Mouse (Mus musculus): ENCODE results near the gene Pcbp3. TPM values are rescaled to one million over a fixed set of nuclear protein-coding genes. Genes with fewer than 3 reads are reported as not detected.

The Pcbp3 gene
- total RNA-seq, 2 experiments from 2014 or later, result 10.0 to 11.3 TPM

DNA sequence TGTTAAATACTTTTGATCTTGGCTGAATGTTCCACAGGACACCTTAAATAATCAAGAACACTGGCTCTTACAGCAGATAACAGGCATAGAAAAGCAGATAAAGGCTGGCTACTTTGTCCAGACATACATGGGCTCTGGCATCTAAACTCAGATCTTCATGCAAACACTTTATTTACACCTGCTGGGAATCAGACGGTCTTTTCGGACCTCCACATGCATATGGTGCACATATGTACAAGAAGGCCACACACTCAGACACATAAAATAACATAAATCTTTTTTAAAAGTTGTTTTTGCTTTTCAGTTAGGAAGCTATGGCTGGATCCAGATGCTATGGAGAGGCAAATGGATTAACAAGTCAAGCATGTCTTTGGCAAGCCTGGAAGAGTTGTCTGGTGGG lies 37.2 kb downstream of the Pcbp3 start:
- DNase-seq, result no peak

DNA sequence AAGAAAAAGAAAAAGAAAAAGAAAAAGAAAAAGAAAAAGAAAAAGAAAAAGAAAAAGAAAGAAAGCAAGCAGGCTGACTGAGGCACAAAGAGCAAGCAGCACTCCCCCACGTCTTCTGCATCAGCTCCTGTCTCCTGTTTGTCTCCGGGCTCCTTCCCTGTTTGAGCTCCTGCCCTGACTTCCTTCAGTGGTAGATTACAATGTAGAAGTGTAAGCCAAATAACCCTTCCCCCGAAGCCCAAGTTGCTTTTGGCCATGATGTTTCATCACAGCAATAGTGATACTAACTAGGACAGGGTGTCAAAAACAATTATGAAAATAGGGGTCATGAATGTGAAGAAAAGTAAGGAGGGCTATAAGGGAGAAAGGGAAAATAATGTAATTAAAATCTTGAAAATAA lies 43.6 kb downstream of the Pcbp3 start:
- DNase-seq, result no peak

DNA sequence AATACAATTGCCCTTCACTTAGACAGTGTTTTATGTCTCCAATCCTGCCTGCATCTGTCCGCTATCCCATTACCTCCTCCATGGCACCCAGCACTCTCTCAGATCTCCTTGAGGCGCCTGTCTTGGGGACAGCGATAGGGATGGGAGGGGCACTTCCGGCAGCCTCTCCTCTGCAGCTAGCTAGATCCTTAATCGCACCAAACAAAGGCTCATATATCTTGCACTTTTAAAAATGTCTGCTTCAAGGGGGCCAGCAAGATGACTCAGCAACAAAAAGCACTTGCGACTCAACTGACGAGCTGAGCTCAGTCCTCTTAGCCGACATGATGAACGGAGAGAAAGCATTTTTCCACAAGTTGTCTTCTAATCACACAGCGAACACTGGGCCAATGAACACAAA lies 55.3 kb downstream of the Pcbp3 start:
- no peak for DNase-seq

DNA sequence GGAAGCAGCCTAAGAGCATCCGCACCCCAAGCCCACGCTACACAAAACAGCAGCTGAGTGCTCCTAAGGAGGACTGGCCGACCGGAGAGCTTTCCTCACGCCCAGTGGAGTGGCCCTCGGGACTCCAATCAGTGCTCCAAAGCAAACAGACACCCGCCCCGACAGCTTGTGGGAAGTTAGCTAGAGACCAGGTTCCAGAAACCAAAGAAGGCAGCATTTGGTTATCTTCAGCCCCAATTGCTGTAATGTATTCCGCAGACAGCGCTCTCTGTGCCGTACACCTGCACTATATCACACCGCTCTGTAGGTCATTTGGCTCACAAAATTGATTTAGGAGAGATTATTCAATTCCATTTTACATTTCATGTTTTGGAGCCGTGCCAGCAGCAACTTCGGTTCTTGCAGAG lies 55.7 kb downstream of the Pcbp3 start:
- peak; percentile 26 for DNase-seq

DNA sequence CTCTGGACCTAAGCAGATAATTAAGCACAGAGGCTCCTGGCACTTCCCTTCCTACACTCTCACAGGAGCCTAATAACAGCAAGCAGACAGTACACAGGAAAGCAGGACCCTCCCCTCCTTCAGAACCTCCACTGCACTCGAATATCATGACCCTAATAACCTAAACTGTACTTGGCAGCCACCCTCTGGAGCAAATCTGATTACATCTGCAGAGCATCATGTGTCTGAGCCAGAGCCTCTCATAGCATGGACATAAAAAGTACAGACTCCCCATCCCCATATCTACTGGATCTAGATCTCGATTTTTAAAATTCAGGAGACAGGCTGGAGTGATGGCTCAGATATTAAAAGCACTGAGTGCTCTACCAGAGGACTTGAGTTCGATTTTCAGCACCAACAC lies 58.0 kb downstream of the Pcbp3 start:
- DNase-seq, result no peak

DNA sequence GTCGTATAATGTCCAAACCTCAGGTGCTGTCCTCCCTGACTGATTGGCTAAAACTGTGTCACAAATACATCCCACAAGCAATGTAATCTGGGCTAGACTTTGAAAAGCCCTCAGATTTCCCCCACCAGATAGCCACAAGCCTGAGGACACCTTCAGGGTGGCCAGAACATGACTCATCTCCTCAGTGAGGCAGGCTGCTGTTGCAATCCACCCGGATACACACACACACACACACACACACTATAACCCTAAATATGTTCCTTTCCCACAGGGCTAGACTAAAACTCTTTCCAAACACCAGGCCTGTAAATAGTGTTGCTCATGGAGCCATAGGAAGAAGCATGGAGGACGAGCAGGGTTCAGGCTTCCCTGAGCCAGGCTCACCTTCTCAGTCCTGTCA lies 58.6 kb downstream of the Pcbp3 start:
- DNase-seq, result no peak

DNA sequence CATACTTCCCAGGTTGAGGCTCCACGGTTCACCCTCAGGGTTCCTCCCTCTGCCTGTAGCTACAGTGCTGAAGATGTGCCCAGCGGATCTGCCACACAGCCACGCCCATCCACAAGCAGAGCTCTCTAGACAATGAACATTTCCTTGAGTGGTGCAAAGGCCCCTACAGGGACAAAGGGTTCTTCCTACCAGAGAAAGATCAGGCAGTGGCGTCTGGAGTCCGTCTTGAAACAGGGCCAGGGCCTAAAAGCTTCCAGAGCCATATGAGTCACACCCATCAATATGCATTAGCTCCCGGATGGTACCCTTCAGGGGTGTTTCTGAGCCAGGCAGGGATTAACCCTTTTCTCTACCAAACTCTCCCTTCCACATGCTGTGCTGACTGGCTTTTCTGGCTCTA lies 59.1 kb downstream of the Pcbp3 start:
- DNase-seq, result peak; percentile 51

DNA sequence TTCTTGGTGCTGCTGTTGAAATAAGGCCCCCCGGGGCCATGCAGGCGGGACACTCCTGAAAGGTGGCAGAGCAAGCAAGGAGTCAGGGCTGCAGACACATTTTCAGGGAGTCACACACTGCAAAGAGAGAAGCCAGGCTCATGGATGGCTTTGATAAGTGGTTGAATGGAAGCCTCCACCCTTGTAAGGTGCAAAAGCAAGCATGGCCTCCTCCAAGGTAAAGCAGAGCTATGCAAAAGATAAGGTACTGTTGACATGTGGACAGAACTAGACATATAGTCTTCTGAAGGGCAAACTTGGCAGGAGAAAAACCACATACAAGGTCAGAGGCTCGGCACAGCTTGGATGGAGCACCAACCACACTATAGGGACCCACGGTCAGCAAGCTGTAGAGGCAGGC lies 63.3 kb downstream of the Pcbp3 start:
- DNase-seq, result no peak

DNA sequence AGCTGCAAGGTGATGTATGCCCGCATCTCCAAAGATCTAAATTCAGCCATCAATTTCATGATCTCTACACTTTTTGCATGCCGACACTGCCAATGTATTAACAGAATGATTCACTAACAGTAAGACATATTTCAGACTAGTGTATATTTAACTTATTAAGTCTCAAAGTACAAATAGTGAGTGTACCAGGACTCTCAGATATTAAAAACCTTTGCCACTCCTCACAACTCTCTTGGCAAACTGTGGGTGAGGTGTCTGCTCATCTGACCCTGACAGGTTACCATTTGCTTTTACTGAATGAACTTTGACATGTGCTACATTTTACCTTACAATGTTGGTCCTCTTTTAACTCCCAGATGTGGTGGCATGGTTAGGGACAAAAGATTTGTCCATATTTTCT lies 70.2 kb downstream of the Pcbp3 start:
- DNase-seq, result no peak

DNA sequence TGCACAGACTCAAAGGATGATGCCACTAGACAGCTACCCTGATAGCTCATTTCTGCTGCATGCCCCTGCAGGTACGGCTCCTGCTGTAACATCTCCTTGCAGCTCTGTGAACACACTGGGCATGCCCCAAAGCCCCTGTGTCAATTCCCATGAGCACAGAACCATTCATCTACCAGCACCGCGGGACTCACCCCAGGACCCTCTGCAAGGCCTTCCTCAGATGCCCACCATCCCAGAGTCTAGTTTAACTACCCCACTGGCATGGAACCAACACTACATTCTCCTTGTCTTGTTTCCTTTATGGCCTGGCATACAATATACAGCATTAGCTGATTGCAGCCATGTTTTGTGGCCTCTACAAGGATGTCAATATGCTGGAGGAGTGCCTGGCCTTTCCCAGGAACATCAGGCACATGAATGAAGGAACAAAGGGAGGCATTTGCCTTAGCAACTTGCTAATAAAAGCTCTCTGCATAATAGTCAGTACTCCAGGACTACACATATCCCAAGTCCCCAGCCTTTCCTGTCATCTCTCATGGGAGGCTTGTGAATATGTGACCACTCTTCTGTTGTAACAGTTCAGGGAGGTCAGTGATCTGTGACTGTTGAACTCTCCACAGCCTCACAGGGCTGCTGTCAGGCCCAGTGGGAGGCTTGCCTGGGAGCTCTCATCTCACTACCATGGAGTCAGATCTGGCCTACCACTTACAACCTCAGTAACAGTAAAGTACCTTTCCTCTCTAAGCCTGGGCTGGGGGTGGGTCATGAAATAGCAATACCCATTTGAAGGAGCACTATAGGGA lies 78.0 kb downstream of the Pcbp3 start:
- no peak for DNase-seq

DNA sequence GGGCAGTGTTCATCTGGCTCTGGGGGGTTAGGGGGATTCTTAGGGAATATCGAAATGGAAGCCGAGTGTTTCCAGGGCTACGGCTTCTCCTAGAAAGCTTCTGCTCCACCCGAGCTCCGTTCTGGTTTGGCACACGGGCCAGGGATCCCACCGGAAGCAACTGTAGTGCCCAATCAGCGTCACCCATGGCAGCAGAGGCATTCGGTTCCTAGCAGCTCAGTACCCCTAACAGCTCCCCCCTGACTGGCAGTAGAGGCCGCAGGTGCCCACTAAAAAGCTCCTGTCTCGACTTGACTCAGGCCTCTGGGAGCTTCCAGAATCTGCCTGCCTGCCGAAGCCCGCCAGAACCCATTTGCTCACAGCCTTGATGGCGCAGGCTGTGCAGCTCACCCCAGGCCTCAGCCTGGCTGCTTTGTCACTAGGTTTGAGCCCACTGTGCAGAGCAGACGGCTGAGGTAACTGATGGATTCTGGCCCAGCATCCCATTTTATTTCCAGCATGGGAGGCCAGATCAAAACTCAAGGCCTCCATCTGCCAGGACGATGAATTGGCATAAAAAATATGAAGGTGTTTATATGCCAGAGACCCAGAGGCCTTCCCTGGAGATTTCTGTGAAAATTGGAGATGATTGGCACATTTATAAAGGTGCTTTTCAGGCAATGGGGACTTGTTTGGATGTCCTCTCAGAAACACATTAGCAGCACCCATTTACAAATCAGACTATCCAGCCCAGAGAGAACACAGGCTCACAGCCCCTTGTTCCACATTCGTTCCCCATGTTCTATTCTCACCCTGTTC lies 78.8 kb downstream of the Pcbp3 start:
- no peak for DNase-seq

DNA sequence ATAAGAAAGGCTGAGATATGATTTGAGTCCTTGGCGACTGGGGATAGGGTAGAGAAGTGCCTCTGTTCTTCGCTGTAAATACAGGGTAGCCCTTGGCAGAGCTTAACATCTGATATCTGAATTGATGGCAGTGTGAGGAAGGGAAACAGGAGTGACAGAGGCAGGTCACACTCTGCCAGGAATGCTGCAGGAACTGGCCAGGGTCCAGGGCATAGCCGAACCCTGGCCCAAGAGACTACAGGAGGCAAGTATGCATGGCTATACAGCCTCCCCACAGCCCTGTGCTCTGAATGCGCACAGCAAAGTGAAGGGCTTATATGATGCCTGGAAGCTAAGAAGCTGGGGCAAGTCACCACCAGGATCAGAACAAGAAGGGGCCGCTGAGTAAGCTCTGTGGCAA lies 79.8 kb downstream of the Pcbp3 start:
- DNase-seq, result peak; percentile 22

DNA sequence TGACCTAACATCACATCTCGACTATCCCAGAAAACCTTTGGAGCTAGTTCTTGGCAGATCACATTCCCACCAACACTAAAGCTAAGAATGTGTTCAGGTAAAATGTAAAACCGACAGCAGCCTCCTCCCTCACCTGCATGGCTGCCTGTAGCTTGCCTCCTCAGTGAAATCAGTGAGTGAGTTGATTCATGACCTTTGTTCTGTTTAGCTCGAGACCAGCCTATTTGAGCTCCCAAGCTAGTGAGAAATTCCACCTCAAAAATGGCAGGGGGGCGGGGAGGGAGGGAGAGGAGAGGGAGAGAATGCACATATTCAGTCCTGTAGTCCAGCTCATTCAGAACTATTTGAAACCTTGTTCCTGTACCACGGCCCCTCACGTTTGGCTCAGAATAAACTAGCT lies 86.4 kb downstream of the Pcbp3 start:
- DNase-seq, result no peak

DNA sequence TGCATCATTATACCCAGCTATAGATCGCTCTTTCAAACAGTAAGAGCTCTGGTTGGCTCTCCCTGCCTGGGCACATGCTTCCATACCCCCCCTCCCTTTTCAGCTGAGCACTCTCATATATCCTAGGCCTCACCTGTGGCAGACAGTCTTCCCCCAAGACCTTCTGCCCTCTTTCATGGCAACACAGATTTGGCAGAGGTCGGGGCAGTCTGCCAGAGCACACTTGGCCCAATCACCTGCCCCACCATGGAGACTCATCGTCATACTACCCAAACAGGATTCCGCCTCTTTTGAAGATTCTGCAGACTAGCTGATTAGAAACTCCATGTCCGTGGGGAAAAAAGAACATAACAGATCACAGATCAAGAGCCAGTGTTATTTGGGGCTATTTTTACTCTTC lies 86.8 kb downstream of the Pcbp3 start:
- DNase-seq, result no peak

DNA sequence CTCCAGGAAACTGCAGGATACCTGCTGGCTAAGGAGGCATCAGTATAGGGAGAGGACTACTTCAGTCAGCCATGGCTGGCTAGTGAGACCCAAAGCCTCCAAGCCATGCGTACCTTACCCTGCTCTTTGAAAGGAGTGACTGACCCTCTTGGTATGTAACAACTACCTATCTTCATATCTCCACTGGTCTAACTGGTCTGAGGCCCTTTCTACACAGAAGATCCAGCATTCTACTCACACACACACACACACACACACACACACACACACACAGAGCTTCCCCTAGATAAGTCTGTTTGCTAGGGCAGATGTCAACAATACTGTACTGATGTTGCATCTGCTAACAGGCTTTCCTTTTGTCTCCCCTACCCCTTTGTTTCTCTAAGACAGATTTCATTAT lies 87.3 kb downstream of the Pcbp3 start:
- no peak for DNase-seq

DNA sequence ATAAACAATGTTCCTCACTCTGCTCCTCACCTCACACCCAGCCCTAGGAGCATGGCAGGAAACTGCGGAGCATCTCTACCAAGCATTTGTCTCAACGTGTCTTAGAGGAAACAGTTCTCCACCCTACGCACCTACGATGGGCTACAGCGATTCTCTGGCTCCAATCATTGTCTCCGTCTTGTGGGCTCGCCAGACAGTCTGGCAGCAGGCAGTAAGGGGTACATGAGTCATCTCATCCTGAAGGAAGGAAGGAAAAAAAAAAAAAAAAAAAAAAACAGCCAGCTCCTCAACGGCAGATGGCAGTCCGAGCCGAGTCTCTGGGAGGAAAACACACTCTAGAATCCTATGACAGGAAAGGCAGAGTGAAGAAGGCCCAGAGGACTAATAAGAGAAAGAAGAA lies 87.7 kb downstream of the Pcbp3 start:
- DNase-seq, result no peak

DNA sequence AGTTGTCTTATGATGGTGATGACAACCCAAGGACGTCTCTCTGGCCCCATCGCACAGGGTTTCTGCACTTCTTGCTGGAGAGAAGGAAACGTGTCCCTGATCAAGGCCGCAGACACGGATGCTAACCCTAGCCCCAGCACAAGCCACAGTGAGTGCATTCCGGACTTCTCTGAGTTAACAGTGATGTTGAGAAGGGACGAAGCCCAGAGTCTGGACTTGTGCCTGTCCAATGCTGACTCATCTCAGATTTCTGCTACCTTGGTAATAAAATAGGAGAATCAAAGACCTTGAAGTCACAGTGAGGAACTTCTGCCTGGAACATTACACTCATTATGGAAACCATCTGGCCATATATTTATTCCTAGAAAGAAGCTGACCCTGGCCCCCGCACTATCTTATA lies 89.0 kb downstream of the Pcbp3 start:
- no peak for DNase-seq

DNA sequence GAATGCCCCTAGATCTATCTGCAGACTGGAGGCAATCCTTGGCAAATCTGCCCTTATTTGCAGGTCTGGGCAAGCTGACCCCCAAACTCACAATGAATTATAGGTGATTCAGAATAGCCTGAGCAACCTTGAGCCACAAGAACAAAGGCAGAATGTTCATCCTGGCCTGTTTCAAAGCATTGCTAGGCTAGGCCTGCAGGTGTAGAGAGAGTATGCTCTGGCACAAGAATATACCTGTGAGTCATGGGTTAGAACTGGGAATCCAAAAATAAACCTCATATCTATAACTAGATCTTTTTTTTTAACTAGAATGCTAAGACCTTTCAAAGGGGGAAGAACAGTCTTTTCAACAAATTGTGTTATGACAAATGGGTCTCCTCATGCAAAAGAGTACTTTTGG lies 95.8 kb downstream of the Pcbp3 start:
- no peak for DNase-seq

DNA sequence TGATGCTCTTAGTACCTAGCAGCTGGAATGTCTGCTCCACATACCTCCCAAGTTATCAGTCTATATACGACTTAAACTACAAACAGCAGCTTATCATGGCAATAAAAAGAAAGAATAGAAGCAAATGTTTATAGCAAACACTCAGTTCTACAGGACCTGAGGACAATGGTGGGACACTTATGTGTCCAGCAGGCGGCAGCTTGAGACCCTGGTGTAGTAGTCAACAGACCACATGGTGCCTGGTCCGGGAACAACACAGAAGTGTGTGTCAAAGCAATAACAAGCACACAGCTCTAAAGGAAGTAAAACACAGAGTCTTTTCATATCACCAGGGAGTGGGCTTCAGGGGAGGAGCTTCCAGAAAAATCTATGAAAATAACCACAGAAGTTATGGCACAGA lies 100.7 kb downstream of the Pcbp3 start:
- no peak for DNase-seq

DNA sequence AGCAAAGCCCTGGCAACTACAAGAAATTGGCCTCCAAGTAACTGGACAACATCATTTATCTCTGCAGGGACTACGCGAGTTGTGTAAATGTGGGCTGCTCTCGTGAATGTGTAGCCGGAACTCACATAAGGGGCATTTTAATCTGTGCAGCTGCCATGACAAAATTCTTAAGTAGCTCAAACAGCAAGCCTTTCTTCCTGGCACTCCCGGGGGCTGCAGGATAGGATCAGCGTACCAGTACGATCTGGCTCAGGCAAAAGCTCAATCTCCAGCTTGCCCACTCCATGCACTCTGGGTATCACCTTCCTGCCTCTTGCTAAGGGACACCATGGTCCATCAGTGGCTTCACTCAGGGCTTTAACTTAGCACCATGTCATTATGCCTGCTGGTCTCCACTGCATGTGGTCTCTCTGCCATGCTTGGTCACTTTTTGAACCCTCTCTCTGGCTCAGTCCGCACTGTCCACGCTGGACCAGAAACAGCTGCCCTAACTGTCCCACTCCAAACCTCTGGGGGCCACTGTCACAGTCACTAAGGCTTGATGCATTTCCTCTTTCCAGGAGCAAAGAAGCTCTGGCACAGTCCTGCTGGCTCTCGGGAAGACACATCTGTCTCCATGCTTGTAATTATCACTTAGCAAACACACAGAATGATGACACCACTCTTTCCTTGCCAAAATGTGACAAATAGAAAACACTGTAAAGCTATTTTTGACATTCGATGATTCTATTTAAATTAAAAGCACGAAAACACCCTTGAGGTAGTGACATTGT lies 102.1 kb downstream of the Pcbp3 start:
- peak; percentile 36 for DNase-seq

DNA sequence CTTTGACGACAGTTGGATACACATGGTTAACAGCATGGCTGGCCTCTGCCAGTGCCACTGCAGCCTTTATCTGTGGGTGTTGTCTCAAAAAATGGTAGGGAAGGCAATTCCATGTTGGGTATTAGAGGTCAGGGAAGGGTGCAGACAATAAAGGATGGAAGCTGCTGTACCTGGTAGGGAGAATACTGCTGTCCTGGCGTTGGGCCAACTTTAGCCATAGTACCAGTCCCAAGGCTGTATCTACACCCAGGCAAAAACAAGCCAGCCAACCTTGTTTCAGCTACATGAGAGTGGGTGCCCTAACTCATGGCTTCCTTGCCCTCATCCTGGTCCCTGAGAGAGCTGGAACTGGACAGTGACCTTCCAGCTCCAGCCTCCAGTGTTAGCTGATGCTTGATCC lies 103.8 kb downstream of the Pcbp3 start:
- DNase-seq, result no peak

DNA sequence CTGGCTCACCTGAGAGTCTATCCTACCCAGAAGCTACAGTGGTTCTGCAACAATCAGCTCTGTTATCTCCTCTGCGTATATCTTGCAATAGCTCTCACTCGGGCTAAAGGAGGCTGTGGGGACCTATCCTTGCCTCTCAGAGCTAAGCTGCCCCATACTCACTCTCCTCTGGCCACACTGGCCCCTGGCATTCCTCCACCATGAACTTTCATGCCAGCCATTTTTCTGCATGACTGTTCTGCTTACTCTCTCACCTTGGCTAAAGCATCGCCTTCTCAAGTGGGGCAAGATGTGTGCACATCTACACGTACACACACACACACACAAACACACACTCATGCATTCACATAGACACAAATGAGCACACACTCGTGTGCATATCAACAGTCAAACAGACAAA lies 115.2 kb downstream of the Pcbp3 start:
- DNase-seq, result no peak

DNA sequence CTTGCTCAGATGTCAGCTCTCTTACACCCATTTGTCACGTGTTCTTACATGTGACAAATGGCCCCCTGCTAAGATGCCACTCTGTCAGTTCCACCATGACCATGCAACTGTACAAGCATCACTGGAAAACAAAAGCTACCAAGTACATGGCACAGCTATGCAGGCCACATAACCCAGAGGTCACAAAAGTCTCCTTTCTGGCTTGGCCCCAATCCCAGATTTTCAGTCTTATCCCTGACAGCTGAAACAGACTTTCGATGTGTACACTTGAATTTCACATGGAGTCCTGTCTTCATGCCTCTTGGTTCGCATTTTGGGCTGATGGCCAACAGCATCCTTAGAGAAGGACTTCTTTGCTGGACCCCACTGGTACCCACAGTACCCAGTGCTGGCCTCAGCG lies 116.8 kb downstream of the Pcbp3 start:
- DNase-seq, result no peak
